Mouse (Mus musculus): Measurements from ENCODE around the gene Gabrb2. TPM values are rescaled to one million over a fixed set of nuclear protein-coding genes. Genes with fewer than 3 reads are reported as not detected.

Gabrb2 gene
- 40.7 and 50.5 TPM in 2 replicates for polyA plus RNA-seq (2014; fragmentation: Nextera tagmentation; extraction: Ambion mirVana)

DNA sequence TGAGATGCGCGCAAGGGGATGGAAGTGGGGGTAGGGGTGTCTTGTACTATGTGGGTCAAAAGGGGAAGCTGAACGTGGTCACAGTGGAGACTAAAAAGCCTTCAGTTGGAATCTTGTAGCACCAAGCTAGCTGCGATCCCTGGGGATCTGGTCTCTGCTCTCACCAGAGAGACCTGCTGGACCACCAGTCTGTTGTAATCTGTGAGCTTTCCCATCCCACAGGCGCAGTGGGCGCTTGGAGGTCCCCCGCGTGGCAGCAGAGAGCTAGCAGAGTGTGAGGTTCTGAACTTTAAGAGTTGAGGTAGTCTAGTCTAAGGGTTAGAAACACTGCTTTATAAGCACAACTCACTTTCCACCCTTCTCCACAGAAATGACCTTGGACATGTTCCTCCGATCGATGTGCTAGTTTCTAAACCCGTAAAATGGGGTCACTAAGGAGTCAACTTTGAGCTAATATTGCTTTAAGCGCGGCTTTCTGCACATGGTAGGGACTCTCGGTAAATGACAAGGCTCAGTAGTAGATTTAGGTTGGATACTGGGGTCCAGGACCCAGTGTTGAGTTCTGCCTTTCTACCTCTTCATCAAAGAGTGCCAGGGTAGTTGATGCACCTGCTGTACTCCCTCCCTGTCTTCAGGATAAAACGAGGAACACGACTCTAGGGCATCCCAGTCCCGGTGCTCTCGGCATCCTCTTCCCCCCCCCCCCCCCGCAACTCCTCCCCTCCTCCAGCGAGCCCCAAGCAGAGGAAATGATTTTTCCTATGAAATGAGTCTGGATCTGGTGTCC is at the start of gene Gabrb2:
Gabrb2 (plus strand) TSS at position 762 of the 787 bp plus-strand sequence.
- peak within 1 kb of the TSS; percentile 63 for H3K4me3 ChIP-seq (replicated peaks; ENCODE audit: low read depth, low read length)
- H3K36me3 ChIP-seq (ENCODE audit: control insufficient read depth, insufficient read depth, low read length), result no peaks in the 10 kb centered on the region
- peak within 1 kb of the TSS; percentile 73 for H3K9ac ChIP-seq (replicated peaks; ENCODE audit: low read length)
- peak; percentile 28; the same call in 1 of the 2 replicates for ATAC-seq (ENCODE audit: low FRiP score, low TSS enrichment)
- WGBS, result 29% methylated on average over 18 of the region's 20 CpGs
- no peaks in the 10 kb centered on the region for H3K9me3 ChIP-seq (ENCODE audit: control insufficient read depth, low read length)
- DNase-seq, result peak; percentile 33
- H3K4me1 ChIP-seq (ENCODE audit: control insufficient read depth, insufficient read depth, low read length), result peaks cover 17% of the 10 kb centered on the region
- H3K4me2 ChIP-seq (ENCODE audit: low read length), result peak within 1 kb of the TSS; percentile 67
- H3K27ac ChIP-seq (replicated peaks; ENCODE audit: low read depth, low read length), result peak within 1 kb of the TSS; percentile 92
- H3K27me3 ChIP-seq (ENCODE audit: control insufficient read depth, insufficient read depth, low read length), result no peaks in the 10 kb centered on the region

DNA sequence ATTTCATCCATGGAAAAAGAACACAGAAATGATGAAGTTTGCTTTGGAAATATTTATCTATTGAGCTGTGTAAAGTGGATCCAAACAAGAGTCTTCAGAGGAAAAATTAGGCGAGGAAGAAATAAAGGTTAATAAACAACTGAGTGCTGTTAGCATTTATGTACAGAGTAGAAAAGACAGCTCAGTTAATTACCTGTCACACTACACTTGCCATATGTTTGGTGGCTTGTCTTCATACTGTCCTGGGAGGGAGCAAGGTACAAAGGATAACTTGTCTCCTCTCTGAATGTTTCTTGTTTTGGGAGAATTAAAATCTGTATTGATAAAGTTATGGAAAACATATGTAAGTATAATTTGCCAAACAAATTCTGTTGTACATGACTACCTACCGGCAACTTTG is 40.6 kb upstream of the Gabrb2 start:
- H3K27ac ChIP-seq (replicated peaks; ENCODE audit: low read depth, low read length), result no peak overlapping the region
- H3K27me3 ChIP-seq (ENCODE audit: control insufficient read depth, insufficient read depth, low read length), result no peaks in the 10 kb centered on the region
- H3K4me1 ChIP-seq (ENCODE audit: control insufficient read depth, insufficient read depth, low read length), result no peaks in the 10 kb centered on the region
- no peak overlapping the region for H3K4me3 ChIP-seq (replicated peaks; ENCODE audit: low read depth, low read length)
- H3K36me3 ChIP-seq (ENCODE audit: control insufficient read depth, insufficient read depth, low read length), result no peaks in the 10 kb centered on the region
- DNase-seq (no peak), ATAC-seq (ENCODE audit: low FRiP score, low TSS enrichment) (no peak)
- H3K9me3 ChIP-seq (ENCODE audit: control insufficient read depth, low read length), result no peaks in the 10 kb centered on the region
- 94% methylated on average over 2 of the region's 2 CpGs for WGBS
- no peak overlapping the region for H3K4me2 ChIP-seq (ENCODE audit: low read length)
- H3K9ac ChIP-seq (replicated peaks; ENCODE audit: low read length), result no peak overlapping the region

DNA sequence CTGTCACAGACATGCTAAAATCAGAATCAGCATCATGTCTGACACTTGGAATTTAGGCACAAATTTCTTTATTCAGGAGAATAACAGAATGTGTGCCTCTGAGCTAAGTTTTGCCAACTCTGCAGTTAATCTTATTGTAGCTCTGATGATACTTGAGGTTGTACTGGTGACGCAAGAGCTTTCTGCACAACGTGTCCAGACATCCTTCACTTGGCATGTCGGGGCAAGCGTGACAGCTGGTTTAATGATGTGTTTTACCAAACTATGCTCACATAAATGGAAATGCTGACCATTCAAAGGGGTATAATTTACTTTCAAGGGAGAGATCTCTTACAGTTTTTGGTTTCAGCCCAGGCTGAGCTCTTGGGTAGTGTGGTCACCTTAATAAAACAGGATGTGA is 33.1 kb upstream of the Gabrb2 start:
- ATAC-seq (ENCODE audit: low FRiP score, low TSS enrichment) (no peak), DNase-seq (no peak)
- Histone ChIP-seq H3K4me1 (ENCODE audit: control insufficient read depth, insufficient read depth, low read length) (no peaks in the 10 kb centered on the region), H3K9me3 (ENCODE audit: control insufficient read depth, low read length) (no peaks in the 10 kb centered on the region), H3K36me3 (ENCODE audit: control insufficient read depth, insufficient read depth, low read length) (no peaks in the 10 kb centered on the region), H3K27me3 (ENCODE audit: control insufficient read depth, insufficient read depth, low read length) (no peaks in the 10 kb centered on the region), H3K4me2 (ENCODE audit: low read length) (no peak overlapping the region), H3K27ac (replicated peaks; ENCODE audit: low read depth, low read length) (no peak overlapping the region), H3K4me3 (replicated peaks; ENCODE audit: low read depth, low read length) (no peak overlapping the region), H3K9ac (replicated peaks; ENCODE audit: low read length) (no peak overlapping the region)
- 82% methylated on average over 4 of the region's 4 CpGs for WGBS

DNA sequence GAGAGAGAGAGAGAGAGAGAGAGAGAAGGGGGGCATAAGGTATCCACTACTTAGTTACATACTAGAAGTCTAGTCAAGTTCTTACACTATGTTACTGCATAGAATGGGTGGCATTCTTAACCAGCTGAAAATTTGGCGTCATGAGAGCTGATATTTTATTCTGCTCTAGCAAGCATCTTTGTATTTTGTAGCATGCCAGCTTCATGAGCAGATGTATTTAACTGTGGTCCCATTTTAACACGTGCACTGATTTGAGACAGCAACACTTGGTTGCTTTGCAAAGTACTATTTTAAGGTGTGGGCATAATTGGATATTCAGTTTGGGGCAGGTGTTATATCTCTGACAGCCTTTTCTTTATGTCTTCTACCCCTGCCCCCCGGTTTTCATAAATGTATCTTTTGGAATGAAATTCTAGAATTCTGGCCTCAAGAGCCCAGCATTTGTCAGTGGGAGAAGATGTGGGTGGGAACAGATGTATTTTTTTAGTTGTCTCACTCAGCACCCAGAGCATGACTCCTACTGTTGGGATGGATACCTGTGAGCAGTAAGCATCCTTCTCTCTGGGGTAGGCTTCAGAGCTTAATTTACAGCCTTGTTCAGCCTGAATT is 28.8 kb upstream of the Gabrb2 start:
- H3K9me3 ChIP-seq (ENCODE audit: control insufficient read depth, low read length), result no peaks in the 10 kb centered on the region
- H3K27ac ChIP-seq (replicated peaks; ENCODE audit: low read depth, low read length), result no peak overlapping the region
- no peak overlapping the region for H3K4me3 ChIP-seq (replicated peaks; ENCODE audit: low read depth, low read length)
- ATAC-seq (ENCODE audit: low FRiP score, low TSS enrichment) (no peak), DNase-seq (no peak)
- no peaks in the 10 kb centered on the region for H3K36me3 ChIP-seq (ENCODE audit: control insufficient read depth, insufficient read depth, low read length)
- no peaks in the 10 kb centered on the region for H3K4me1 ChIP-seq (ENCODE audit: control insufficient read depth, insufficient read depth, low read length)
- H3K27me3 ChIP-seq (ENCODE audit: control insufficient read depth, insufficient read depth, low read length), result no peaks in the 10 kb centered on the region
- H3K4me2 ChIP-seq (ENCODE audit: low read length), result no peak overlapping the region
- H3K9ac ChIP-seq (replicated peaks; ENCODE audit: low read length), result no peak overlapping the region
- WGBS, result 83% methylated on average over 3 of the region's 3 CpGs

DNA sequence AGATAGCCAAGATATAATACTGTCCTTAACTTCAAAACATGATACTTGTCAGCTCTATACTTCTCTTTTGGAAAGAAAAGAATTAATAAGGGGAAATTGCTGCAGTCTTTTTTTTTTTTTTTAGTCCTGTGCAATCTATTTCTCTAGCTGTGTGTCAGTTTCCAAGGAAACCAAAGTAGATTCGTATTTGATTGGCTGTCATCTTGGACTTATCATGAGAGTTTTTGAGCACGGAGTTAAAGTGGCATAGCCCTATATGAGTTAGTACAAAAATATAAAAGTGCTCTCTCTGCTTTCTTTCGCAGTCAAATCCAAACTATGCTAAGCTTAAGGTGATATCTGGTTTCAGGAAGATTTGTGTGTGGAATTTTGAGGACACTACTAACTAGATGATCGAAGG is 26.1 kb upstream of the Gabrb2 start:
- Histone ChIP-seq H3K4me2 (ENCODE audit: low read length) (no peak overlapping the region), H3K9ac (replicated peaks; ENCODE audit: low read length) (no peak overlapping the region), H3K27me3 (ENCODE audit: control insufficient read depth, insufficient read depth, low read length) (no peaks in the 10 kb centered on the region), H3K4me1 (ENCODE audit: control insufficient read depth, insufficient read depth, low read length) (no peaks in the 10 kb centered on the region), H3K36me3 (ENCODE audit: control insufficient read depth, insufficient read depth, low read length) (no peaks in the 10 kb centered on the region), H3K9me3 (ENCODE audit: control insufficient read depth, low read length) (no peaks in the 10 kb centered on the region), H3K4me3 (replicated peaks; ENCODE audit: low read depth, low read length) (no peak overlapping the region), H3K27ac (replicated peaks; ENCODE audit: low read depth, low read length) (no peak overlapping the region)
- ATAC-seq (ENCODE audit: low FRiP score, low TSS enrichment) (no peak), DNase-seq (peak; percentile 18)
- 82% methylated on average over 4 of the region's 4 CpGs for WGBS

DNA sequence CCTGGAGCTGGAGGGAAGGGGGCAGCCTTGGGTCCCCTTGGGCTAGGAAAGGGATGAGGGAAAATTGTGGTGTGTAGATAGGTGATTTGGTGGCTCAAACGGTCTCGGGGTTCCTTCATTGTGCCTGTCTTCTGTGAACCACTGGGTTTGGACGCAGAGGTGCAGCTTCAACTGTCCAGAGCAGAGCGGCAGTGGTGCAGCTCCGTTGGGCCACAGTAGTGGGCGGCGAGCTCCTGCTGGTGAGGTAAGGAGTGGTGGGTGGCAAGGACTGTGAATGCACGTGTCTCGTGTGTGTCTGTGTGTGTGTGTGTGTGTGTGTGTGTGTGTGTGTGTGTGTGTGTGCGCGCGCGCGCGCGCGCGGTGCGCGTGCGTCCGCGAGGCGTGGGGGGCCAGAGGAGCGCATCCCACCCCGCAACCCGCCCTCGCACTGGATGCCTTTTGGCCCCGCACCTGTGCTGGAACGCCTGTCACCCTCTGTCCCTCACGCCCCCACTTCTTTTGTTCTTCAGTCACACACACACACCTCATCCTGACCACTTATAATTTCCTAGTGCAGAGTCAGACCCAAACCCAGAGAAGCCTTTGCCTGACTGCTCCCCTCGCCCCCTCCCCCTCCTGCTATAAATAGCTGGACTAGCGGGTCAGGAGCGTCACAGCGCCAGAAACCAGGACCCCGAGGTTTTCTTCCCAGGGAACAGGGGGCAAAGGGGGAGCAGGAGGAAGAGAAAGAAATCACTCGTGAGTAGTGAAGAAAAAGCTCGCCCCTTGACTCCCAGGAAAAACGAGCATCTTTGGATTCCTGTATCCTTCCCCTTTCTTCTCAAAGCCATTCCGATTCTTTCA is 455 bp downstream of the Gabrb2 start:
- H3K4me2 ChIP-seq (ENCODE audit: low read length), result peak overlapping the region; percentile 67
- peak; percentile 75 for ATAC-seq (ENCODE audit: low FRiP score, low TSS enrichment)
- peak overlapping the region; percentile 92 for H3K27ac ChIP-seq (replicated peaks; ENCODE audit: low read depth, low read length)
- peak; percentile 84 for DNase-seq
- H3K4me1 ChIP-seq (ENCODE audit: control insufficient read depth, insufficient read depth, low read length), result peaks cover 17% of the 10 kb centered on the region
- under 1% methylated on average over 25 of the region's 40 CpGs for WGBS
- H3K9me3 ChIP-seq (ENCODE audit: control insufficient read depth, low read length), result no peaks in the 10 kb centered on the region
- peak overlapping the region; percentile 73 for H3K9ac ChIP-seq (replicated peaks; ENCODE audit: low read length)
- no peaks in the 10 kb centered on the region for H3K27me3 ChIP-seq (ENCODE audit: control insufficient read depth, insufficient read depth, low read length)
- peak overlapping the region; percentile 63 for H3K4me3 ChIP-seq (replicated peaks; ENCODE audit: low read depth, low read length)
- H3K36me3 ChIP-seq (ENCODE audit: control insufficient read depth, insufficient read depth, low read length), result no peaks in the 10 kb centered on the region

DNA sequence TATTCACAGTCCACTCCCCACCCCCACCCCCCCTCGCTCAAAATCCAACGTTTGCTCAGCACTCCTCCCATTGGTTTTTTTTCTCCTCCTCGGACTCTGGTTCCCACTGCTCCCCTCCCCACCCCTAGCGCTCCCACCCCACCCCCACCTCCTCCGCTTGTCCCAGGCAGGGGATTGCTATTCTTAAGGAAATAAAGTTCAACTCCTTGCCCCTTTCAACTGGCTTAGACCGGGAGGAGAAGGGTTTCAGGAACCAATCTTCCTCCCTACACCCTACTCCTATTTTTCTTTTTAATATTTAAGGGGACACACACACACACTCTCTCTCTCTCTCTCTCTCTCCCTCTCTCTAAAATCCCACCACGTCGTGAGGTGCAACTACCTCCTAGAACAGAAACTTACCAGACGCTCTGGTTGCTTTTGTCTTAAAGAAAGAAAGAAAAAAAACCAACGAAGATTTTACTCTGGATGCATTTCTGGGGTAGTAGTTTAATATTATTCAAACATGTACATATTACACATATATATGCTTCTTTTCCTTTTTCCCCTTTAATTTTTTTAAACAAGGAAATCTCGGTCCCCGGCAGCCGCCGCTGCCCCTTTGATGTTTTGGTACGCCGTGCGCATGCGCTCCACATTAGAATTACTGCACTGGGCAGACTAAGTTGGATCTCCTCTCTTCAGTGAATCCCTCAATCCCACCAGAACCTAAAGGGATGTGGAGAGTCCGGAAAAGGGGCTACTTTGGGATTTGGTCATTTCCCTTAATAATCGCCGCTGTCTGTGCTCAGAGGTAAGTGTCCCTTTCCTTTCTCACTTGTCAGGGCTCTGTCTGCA is 1.3 kb downstream of the Gabrb2 start:
- no peaks in the 10 kb centered on the region for H3K9me3 ChIP-seq (ENCODE audit: control insufficient read depth, low read length)
- ATAC-seq (ENCODE audit: low FRiP score, low TSS enrichment) (peak; percentile 75), DNase-seq (peak; percentile 91)
- H3K4me1 ChIP-seq (ENCODE audit: control insufficient read depth, insufficient read depth, low read length), result peaks cover 17% of the 10 kb centered on the region
- peak overlapping the region; percentile 67 for H3K4me2 ChIP-seq (ENCODE audit: low read length)
- H3K36me3 ChIP-seq (ENCODE audit: control insufficient read depth, insufficient read depth, low read length), result no peaks in the 10 kb centered on the region
- peak overlapping the region; percentile 63 for H3K4me3 ChIP-seq (replicated peaks; ENCODE audit: low read depth, low read length)
- H3K27ac ChIP-seq (replicated peaks; ENCODE audit: low read depth, low read length), result peak overlapping the region; percentile 92
- H3K27me3 ChIP-seq (ENCODE audit: control insufficient read depth, insufficient read depth, low read length), result no peaks in the 10 kb centered on the region
- peak overlapping the region; percentile 73 for H3K9ac ChIP-seq (replicated peaks; ENCODE audit: low read length)
- under 1% methylated on average over 21 of the region's 21 CpGs for WGBS

DNA sequence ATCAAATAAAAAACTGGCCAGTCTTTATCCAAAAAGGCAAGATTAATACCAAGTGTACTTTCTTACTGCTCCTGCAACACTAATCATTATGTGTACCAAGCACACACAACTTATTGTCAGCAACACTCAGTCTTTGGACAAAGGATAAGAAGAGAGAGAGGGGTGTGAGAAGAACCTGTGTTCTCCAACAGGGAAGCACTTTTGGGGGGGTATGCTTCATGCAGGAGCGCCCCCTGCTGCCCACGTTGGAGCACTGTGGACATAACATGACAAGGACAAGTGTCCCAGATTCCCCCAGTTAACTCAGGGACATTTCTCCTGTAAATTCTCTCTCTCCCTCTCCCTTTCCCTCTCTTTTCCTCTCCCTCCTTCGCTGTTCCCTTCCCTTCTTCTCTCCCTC is 3.7 kb downstream of the Gabrb2 start:
- Histone ChIP-seq H3K9me3 (ENCODE audit: control insufficient read depth, low read length) (no peaks in the 10 kb centered on the region), H3K36me3 (ENCODE audit: control insufficient read depth, insufficient read depth, low read length) (no peaks in the 10 kb centered on the region), H3K4me2 (ENCODE audit: low read length) (peak overlapping the region; percentile 67), H3K27me3 (ENCODE audit: control insufficient read depth, insufficient read depth, low read length) (no peaks in the 10 kb centered on the region), H3K27ac (replicated peaks; ENCODE audit: low read depth, low read length) (no peak overlapping the region), H3K4me1 (ENCODE audit: control insufficient read depth, insufficient read depth, low read length) (peaks cover 17% of the 10 kb centered on the region), H3K9ac (replicated peaks; ENCODE audit: low read length) (no peak overlapping the region), H3K4me3 (replicated peaks; ENCODE audit: low read depth, low read length) (peak overlapping the region; percentile 63)
- DNase-seq (peak; percentile 76), ATAC-seq (ENCODE audit: low FRiP score, low TSS enrichment) (no peak)
- 1% methylated on average over 3 of the region's 3 CpGs for WGBS

Measured in midbrain, embryonic 14.5 days (tissue).